Mouse (Mus musculus): Measurements from ENCODE around the gene Gm5108.

The Gm5108 gene

DNA sequence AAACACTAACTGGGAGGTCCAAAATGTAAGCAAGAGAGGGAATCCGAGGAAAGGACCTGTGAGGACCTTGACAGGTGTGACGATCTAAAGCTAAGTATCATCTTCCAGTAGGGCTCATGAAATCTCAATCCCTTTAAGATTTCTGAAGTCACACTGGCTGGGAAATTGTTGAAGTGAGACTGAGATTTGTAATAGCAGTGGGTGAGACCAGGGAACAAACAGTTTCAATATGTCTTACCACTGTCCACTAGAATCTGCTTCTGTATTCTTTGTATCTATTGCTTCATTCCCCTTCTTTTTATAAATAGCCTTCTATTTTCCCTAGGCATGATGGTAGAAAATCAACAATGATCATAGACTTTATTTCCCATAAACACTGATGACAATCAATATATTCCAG lies 79.4 kb downstream of the Gm5108 start:
- DNase-seq (ENCODE audit: extremely low read depth, low read depth): no peak
